Mouse (Mus musculus): ENCODE measurements at regions not wholly inside any gene's neighbourhood (a gene's known extent, or its start where the extent isn't known, plus 50 kb on each side); places are given as distances from the start of the nearest gene placed in this dataset.

DNA sequence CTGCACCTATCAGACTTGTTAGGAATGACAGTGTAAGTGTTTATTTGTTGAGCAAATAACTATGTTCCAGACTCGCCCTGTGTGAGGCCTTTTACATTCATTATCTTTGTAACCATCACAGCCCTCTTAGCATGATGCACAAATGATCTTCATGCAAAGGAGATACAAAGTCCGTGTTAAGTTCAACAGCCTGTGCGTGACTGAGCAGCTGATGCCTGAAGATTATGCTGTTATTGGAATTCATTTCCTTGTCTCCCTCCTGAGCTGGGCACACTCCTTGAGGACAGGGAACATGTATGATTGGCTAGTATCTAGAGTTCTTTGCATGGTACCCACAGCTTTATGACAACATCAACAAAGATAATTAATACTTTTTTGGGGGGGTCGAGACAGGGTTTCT, 162.0 kb upstream of the Adgrl2 start:
- no peak overlapping the region for H3K27ac ChIP-seq (ENCODE audit: insufficient read depth, low read depth)
- in situ Hi-C loops (cut with MboI; ENCODE audit: low pct_ligation_motif_present, low pct_unique_long_range_greater_than_20kb, low sequenced_read_pairs) = no loop called here
- H3K4me2 ChIP-seq (ENCODE audit: insufficient read depth, low read depth, poor library complexity, severe bottlenecking) = no peak overlapping the region
- TF ChIP-seq POLR2A (IDR thresholded peaks at IDR 0.05; ENCODE audit: low read depth, low read length) = no peak
- TF ChIP-seq SIN3A (IDR thresholded peaks at IDR 0.05; ENCODE audit: low read length) = no peak
- no peak for TF ChIP-seq JUND (conservative IDR thresholded peaks at IDR 0.05; ENCODE audit: low read depth, low read length)
- no peak for TF ChIP-seq CHD1 (IDR thresholded peaks at IDR 0.05; ENCODE audit: low read depth, low read length)
- TF ChIP-seq USF2 (conservative IDR thresholded peaks at IDR 0.05; ENCODE audit: low read depth, low read length) = no peak
- no peak for TF ChIP-seq HCFC1 (IDR thresholded peaks at IDR 0.05; ENCODE audit: low read depth, low read length)
- no peak for TF ChIP-seq RCOR1 (conservative IDR thresholded peaks at IDR 0.05; ENCODE audit: low read depth, low read length)
- no peak for TF ChIP-seq EP300 (IDR thresholded peaks at IDR 0.05; ENCODE audit: low read length)
- no peak for TF ChIP-seq TBP (conservative IDR thresholded peaks at IDR 0.05; ENCODE audit: low read depth, low read length)
- no peak for TF ChIP-seq SMC3 (IDR thresholded peaks at IDR 0.05; ENCODE audit: low read depth, low read length)
- no peak for TF ChIP-seq CHD2 (IDR thresholded peaks at IDR 0.05; ENCODE audit: low read length)
- no peak for TF ChIP-seq ZC3H11A (IDR thresholded peaks at IDR 0.05; ENCODE audit: low read depth, low read length)
- no peak for TF ChIP-seq MXI1 (IDR thresholded peaks at IDR 0.05; ENCODE audit: low read depth, low read length)
- no peak for TF ChIP-seq BHLHE40 (IDR thresholded peaks at IDR 0.05; ENCODE audit: low read depth, low read length)
- no peak for TF ChIP-seq PAX5 (IDR thresholded peaks at IDR 0.05; ENCODE audit: low read length)
- TF ChIP-seq MEF2A (IDR thresholded peaks at IDR 0.05; ENCODE audit: borderline replicate concordance, low read depth, low read length) = no peak
- TF ChIP-seq ZNF384 (IDR thresholded peaks at IDR 0.05; ENCODE audit: low read depth, low read length) = no peak
- no peak overlapping the region for H3K4me3 ChIP-seq (replicated peaks in 1 of 3; ENCODE audit: low read depth in 2 of 3, low read length in 2 of 3, poor library complexity in 1 of 3)
- H3K79me2 ChIP-seq (replicated peaks; ENCODE audit: control insufficient read depth, extremely low read depth, insufficient read depth, poor library complexity, severe bottlenecking) = no peaks in the 10 kb centered on the region
- no peak for DNase-seq (ENCODE audit: extremely low read depth)
- H3K9me3 ChIP-seq (replicated peaks; ENCODE audit: low read length) = peaks cover 2% of the 10 kb centered on the region
- no peak overlapping the region for H3K9ac ChIP-seq (ENCODE audit: insufficient read depth, low read depth)
- H3K4me1 ChIP-seq (ENCODE audit: control insufficient read depth in 1 of 2, insufficient read depth in 2 of 2) = peaks cover 0 to 6% of the 10 kb centered on the region in 2 experiments; a peak in 1 of 4 replicates
- H3K27me3 ChIP-seq (replicated peaks) = no peaks in the 10 kb centered on the region
- H3K36me3 ChIP-seq (replicated peaks in 1 of 2; ENCODE audit: control insufficient read depth in 1 of 2, insufficient read depth in 1 of 2, low read length in 1 of 2) = no peaks in the 10 kb centered on the region
- dilution Hi-C loops (cut with MboI; ENCODE audit: extremely low pct_ligation_motif_present, extremely low pct_unique_long_range_greater_than_20kb, low sequenced_read_pairs) = no loop called here

DNA sequence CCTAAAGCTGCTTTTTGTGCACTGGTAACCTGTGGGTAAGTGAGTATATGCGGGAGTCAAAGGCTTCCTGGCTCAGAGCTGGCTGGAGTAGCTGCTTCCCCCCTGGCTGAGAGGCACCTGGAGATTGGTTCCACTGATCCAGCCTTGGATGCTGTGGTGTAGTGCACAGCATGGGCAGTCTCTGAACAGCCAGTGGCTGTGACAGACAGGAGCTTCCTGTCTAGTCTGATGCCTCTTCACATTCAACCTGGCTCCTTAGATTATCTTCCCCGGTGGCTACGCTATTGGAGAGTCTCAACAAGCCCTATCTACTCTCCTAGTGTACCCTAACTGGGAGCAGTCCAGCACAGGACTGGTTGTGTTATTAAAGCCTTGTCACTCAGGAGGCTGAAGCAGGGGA, 160.4 kb upstream of the Adgrl2 start:
- dilution Hi-C loops (cut with MboI; ENCODE audit: extremely low pct_ligation_motif_present, extremely low pct_unique_long_range_greater_than_20kb, low sequenced_read_pairs) (no loop called here), in situ Hi-C loops (cut with MboI; ENCODE audit: low pct_ligation_motif_present, low pct_unique_long_range_greater_than_20kb, low sequenced_read_pairs) (no loop called here)
- H3K4me2 ChIP-seq (ENCODE audit: insufficient read depth, low read depth, poor library complexity, severe bottlenecking) = no peak overlapping the region
- no peaks in the 10 kb centered on the region for H3K36me3 ChIP-seq (replicated peaks in 1 of 2; ENCODE audit: control insufficient read depth in 1 of 2, insufficient read depth in 1 of 2, low read length in 1 of 2)
- DNase-seq (ENCODE audit: extremely low read depth) = no peak
- no peaks in the 10 kb centered on the region for H3K27me3 ChIP-seq (replicated peaks)
- H3K79me2 ChIP-seq (replicated peaks; ENCODE audit: control insufficient read depth, extremely low read depth, insufficient read depth, poor library complexity, severe bottlenecking) = no peaks in the 10 kb centered on the region
- H3K27ac ChIP-seq (ENCODE audit: insufficient read depth, low read depth) = no peak overlapping the region
- H3K9ac ChIP-seq (ENCODE audit: insufficient read depth, low read depth) = no peak overlapping the region
- H3K9me3 ChIP-seq (replicated peaks; ENCODE audit: low read length) = peaks cover 2% of the 10 kb centered on the region
- no peak overlapping the region for H3K4me3 ChIP-seq (replicated peaks in 1 of 3; ENCODE audit: low read depth in 2 of 3, low read length in 2 of 3, poor library complexity in 1 of 3)
- H3K4me1 ChIP-seq (ENCODE audit: control insufficient read depth in 1 of 2, insufficient read depth in 2 of 2) = peaks cover 0 to 6% of the 10 kb centered on the region in 2 experiments; a peak in 1 of 4 replicates
- TF ChIP-seq JUN (IDR thresholded peaks at IDR 0.05; ENCODE audit: insufficient read depth, low read depth, low read length) = no peak
- no peak for TF ChIP-seq ZMIZ1 (IDR thresholded peaks at IDR 0.05; ENCODE audit: low read depth, low read length)
- no peak for TF ChIP-seq USF2 (conservative IDR thresholded peaks at IDR 0.05; ENCODE audit: low read depth, low read length)
- TF ChIP-seq SIN3A (IDR thresholded peaks at IDR 0.05; ENCODE audit: low read length) = no peak
- TF ChIP-seq GABPA (IDR thresholded peaks at IDR 0.05; ENCODE audit: insufficient replicate concordance, low read depth, low read length) = no peak
- TF ChIP-seq ZC3H11A (IDR thresholded peaks at IDR 0.05; ENCODE audit: low read depth, low read length) = no peak
- no peak for TF ChIP-seq RCOR1 (conservative IDR thresholded peaks at IDR 0.05; ENCODE audit: low read depth, low read length)
- no peak for TF ChIP-seq NRF1 (IDR thresholded peaks at IDR 0.05; ENCODE audit: low read depth, low read length)
- TF ChIP-seq SMC3 (IDR thresholded peaks at IDR 0.05; ENCODE audit: low read depth, low read length) = no peak
- TF ChIP-seq ZKSCAN1 (IDR thresholded peaks at IDR 0.05; ENCODE audit: borderline replicate concordance, low read depth, low read length) = no peak
- no peak for TF ChIP-seq TCF12 (IDR thresholded peaks at IDR 0.05; ENCODE audit: low read depth, low read length)
- TF ChIP-seq NELFE (IDR thresholded peaks at IDR 0.05; ENCODE audit: low read depth, low read length) = no peak
